Mouse (Mus musculus) kidney, postnatal 0 days (tissue): ENCODE measurements around the gene Serpinb1a. TPM values are rescaled to one million over a fixed set of nuclear protein-coding genes. Genes with fewer than 3 reads are reported as not detected.

Source experiments
- ATAC-seq: fragments of 200-750 bp; cut with Nextera tagmentation; replicated peaks from 2 replicates; pipeline ENCODE4 v1.8.0; 2017; ENCODE audit warnings: low read depth, moderate number of reproducible peaks, moderate TSS enrichment, moderate library complexity; ENCODE audit not compliant: low FRiP score
- DNase-seq: peaks from one replicate; pipeline ENCODE4 v3.0.0-alpha.2; 2016; ENCODE audit warnings: low spot score
- H3K27ac ChIP-seq: fragments of 300-500 bp; sonication (generic); 2 replicates; pipeline ENCODE4 v1.5.1; 2014; ENCODE audit warnings: mild to moderate bottlenecking
- H3K27me3 ChIP-seq: fragments of 300-500 bp; sonication (generic); 2 replicates; pipeline ENCODE4 v1.6.1; 2014; ENCODE audit warnings: low read length, mixed read lengths; ENCODE audit not compliant: insufficient read depth
- H3K36me3 ChIP-seq: fragments of 300-500 bp; sonication (generic); 2 replicates; pipeline ENCODE4 v1.6.1; 2014; ENCODE audit warnings: low read length, mixed read lengths; ENCODE audit not compliant: insufficient read depth
- H3K4me1 ChIP-seq: fragments of 300-500 bp; sonication (generic); replicated peaks from 2 replicates; pipeline ENCODE4 v1.6.1; 2014; ENCODE audit warnings: antibody characterized with exemption, low read length, mixed read lengths; ENCODE audit not compliant: insufficient read depth
- H3K4me2 ChIP-seq: fragments of 300-500 bp; sonication (generic); 2 replicates; pipeline ENCODE4 v1.6.1; 2014; ENCODE audit warnings: mild to moderate bottlenecking, low read length, moderate library complexity, mixed read lengths
- H3K4me3 ChIP-seq: fragments of 300-500 bp; sonication (generic); replicated peaks from 2 replicates; pipeline ENCODE4 v1.5.1; 2014; ENCODE audit warnings: low read depth, low read length
- H3K9ac ChIP-seq: fragments of 300-500 bp; sonication (generic); 2 replicates; pipeline ENCODE4 v1.6.1; 2014; ENCODE audit warnings: low read depth, low read length
- H3K9me3 ChIP-seq: fragments of 300-500 bp; sonication (generic); replicated peaks from 2 replicates; pipeline ENCODE4 v1.6.1; 2016; ENCODE audit warnings: low read length, inconsistent platforms, mixed read lengths
- CTCF ChIP-seq: IDR thresholded peaks from 2 replicates; pipeline ENCODE4 v1.5.1; 2016; ENCODE audit warnings: antibody characterized with exemption, low read depth, mild to moderate bottlenecking, moderate library complexity
- WGBS: fragments of 180-500 bp; shearing (Covaris S2); extraction: QIAGEN DNeasy Blood & Tissue Kit; methylation state at CpG from one replicate; pipeline ENCODE4 v1.1.7; 2014; 5-methylcytosine and 5-hydroxymethylcytosine counted together
- polyA plus RNA-seq: library from polyadenylated mRNA; unstranded; fragments of >200 nt; fragmentation: Nextera tagmentation; extraction: Ambion mirVana; gene quantifications from 2 replicates; pipeline ENCODE4 v1.2.1, GENCODE M21; 2015

Serpinb1a gene
- polyA plus RNA-seq, 1 experiment from 2014 or later, result 18.7 TPM

DNA sequence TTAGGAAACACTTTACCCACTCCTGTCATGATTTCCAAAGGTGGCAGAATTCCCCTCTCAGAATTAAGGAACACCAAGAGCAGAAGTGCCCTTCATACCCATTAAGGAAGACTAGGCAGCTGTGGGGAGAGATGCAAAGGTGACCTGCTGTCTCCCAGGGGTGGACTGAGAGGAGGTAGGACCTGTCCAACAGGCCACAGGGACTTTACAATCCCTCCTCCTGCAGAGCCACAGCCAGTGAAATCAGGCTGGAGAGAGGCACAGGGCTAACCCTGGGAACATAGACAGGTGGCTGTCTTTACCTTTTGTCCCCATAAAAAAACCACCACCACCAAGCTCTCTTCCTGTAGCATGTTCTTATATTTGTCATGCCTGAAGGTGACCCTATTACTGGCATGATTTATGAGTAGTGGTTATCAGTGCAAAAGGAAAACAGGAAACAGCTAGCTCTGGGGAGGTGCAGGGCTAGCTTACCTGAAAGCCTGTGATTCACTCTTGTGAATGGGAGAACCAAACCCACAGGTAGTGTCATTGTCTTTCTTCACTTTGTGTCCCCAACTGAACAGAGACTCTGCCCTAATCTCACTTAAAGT is 1.4 kb downstream of the Serpinb1a start:
- H3K27me3 ChIP-seq, result no peaks in the 10 kb centered on the region
- 0 out of 2 replicates have a peak, but pooled peaks have one; percentile 34 for ATAC-seq
- peaks cover 10% of the 10 kb centered on the region; the same call in 1 of the 2 replicates for H3K4me1 ChIP-seq
- H3K9ac ChIP-seq, result no peak overlapping the region
- no peak for TF ChIP-seq CTCF
- DNase-seq, result no peak
- no peak overlapping the region for H3K4me3 ChIP-seq
- H3K9me3 ChIP-seq, result no peaks in the 10 kb centered on the region
- no peak overlapping the region; the same call in 1 of the 2 replicates for H3K4me2 ChIP-seq
- H3K27ac ChIP-seq, result peak overlapping the region; percentile 42
- H3K36me3 ChIP-seq, result no peaks in the 10 kb centered on the region

DNA sequence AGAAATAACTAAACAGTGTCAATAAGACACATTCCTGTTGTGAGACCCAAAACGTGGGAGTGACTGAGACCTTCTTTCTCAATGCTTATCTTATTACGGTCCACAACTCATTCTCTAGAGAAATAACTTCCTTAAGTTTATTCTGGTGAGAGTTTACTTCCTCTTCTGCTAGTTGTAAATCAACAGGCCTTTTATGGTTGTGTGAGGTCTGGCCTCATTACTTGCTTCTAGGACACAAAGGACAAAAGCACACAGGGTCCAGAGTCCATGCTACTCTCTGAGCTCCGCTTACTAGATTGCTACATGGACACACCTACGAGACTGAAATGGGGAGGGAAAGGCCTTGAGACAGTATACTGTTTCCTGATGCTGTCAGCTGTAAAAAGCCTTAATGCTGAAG is 1.9 kb downstream of the Serpinb1a start:
- Histone ChIP-seq H3K9me3 (no peaks in the 10 kb centered on the region), H3K9ac (no peak overlapping the region), H3K36me3 (no peaks in the 10 kb centered on the region), H3K4me2 (no peak overlapping the region; the same call in 1 of the 2 replicates), H3K4me1 (peaks cover 10% of the 10 kb centered on the region; the same call in 1 of the 2 replicates), H3K27me3 (no peaks in the 10 kb centered on the region), H3K4me3 (no peak overlapping the region), H3K27ac (peak overlapping the region; percentile 42)
- 8% methylated on average over 4 of the region's 4 CpGs for WGBS
- DNase-seq, result peak; percentile 65
- no peak for TF ChIP-seq CTCF
- peak; percentile 78 for ATAC-seq

DNA sequence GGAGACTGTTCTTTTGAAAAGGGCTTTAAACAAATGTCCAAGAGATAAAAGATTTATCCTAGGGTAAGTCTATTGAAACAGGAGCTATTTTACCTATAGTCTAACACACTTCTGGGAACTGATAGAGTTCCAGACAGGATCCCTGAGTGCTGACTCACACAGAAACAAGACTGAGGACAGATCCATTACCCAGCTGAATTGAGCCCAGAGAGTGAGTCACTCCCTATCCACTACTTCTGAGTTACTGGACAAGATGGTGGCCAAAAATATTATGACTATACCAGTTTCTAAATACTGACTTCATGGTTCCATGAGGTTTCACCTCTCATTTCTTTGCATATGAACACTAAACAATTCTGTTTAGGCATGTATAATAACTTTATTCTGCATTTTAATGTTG is 4.8 kb downstream of the Serpinb1a start:
- no peak for ATAC-seq
- DNase-seq, result no peak
- H3K4me3 ChIP-seq, result no peak overlapping the region

GRCm38 (mm10) chr13:32841349-32841748 is 9.6 kb downstream of the Serpinb1a start:
- H3K9me3 ChIP-seq, result no peaks in the 10 kb centered on the region
- no peak overlapping the region for H3K4me3 ChIP-seq
- H3K4me1 ChIP-seq, result no peaks in the 10 kb centered on the region
- H3K27ac ChIP-seq, result no peak overlapping the region
- no peaks in the 10 kb centered on the region for H3K36me3 ChIP-seq
- 94% methylated on average over 3 of the region's 3 CpGs for WGBS
- no peak overlapping the region for H3K4me2 ChIP-seq
- ATAC-seq, result no peak
- DNase-seq, result no peak
- H3K27me3 ChIP-seq, result no peaks in the 10 kb centered on the region
- no peak for TF ChIP-seq CTCF
- H3K9ac ChIP-seq, result no peak overlapping the region

More for the DNA sequence above, 4.8 kb downstream of the Serpinb1a start:
- TF ChIP-seq CTCF, result no peak
- no peaks in the 10 kb centered on the region for H3K9me3 ChIP-seq
- no peak overlapping the region for H3K9ac ChIP-seq
- H3K27me3 ChIP-seq, result no peaks in the 10 kb centered on the region
- H3K27ac ChIP-seq, result no peak overlapping the region
- no peaks in the 10 kb centered on the region for H3K36me3 ChIP-seq
- H3K4me1 ChIP-seq, result peaks cover 10% of the 10 kb centered on the region; the same call in 1 of the 2 replicates
- H3K4me2 ChIP-seq, result no peak overlapping the region

DNA sequence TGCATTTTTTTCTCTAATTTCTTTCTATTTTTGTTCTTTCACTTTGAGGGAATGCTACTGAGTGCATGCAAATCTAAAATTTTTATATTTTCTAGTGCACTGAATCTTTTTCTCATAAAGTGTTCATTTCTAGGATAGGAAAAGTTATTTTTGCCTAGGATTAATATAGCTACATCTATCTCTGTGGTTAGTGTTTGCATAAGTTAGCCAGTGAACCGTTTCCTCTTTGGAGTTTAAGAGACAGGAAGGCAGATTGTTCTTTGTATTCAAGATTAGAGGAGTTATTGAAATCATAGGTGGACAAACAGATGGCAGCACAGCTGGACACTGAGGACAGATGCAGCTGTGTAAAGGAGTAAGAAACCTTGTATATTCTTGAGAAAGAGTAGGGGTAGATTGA is 11.7 kb downstream of the Serpinb1a start:
- no peaks in the 10 kb centered on the region for H3K36me3 ChIP-seq
- no peak for TF ChIP-seq CTCF
- H3K27me3 ChIP-seq, result no peaks in the 10 kb centered on the region
- H3K4me2 ChIP-seq, result no peak overlapping the region
- H3K4me3 ChIP-seq, result no peak overlapping the region
- no peaks in the 10 kb centered on the region for H3K4me1 ChIP-seq
- H3K27ac ChIP-seq, result no peak overlapping the region
- ATAC-seq (no peak), DNase-seq (no peak)
- H3K9me3 ChIP-seq, result no peaks in the 10 kb centered on the region
- H3K9ac ChIP-seq, result no peak overlapping the region
- WGBS, result 40% methylated on average over 1 of the region's 1 CpGs

- TF ChIP-seq CTCF, result no peak
- Histone ChIP-seq H3K4me2 (no peak overlapping the region), H3K9ac (no peak overlapping the region), H3K9me3 (no peaks in the 10 kb centered on the region), H3K27ac (no peak overlapping the region), H3K27me3 (no peaks in the 10 kb centered on the region), H3K4me3 (no peak overlapping the region), H3K36me3 (no peaks in the 10 kb centered on the region), H3K4me1 (no peaks in the 10 kb centered on the region)
- no peak for ATAC-seq
- WGBS, result 92% methylated on average over 5 of the region's 5 CpGs
- DNase-seq, result no peak
These were observed 16.5 kb downstream of the Serpinb1a start for GRCm38 (mm10) chr13:32834513-32834912.

GRCm38 (mm10) chr13:32833237-32833636 is 17.7 kb downstream of the Serpinb1a start:
- DNase-seq (no peak), ATAC-seq (no peak)
- no peaks in the 10 kb centered on the region for H3K4me1 ChIP-seq
- no peaks in the 10 kb centered on the region for H3K9me3 ChIP-seq
- no peak overlapping the region for H3K4me3 ChIP-seq
- no peak for TF ChIP-seq CTCF
- WGBS, result 74% methylated on average over 6 of the region's 6 CpGs
- H3K27ac ChIP-seq, result no peak overlapping the region
- no peak overlapping the region for H3K9ac ChIP-seq
- H3K4me2 ChIP-seq, result no peak overlapping the region
- H3K36me3 ChIP-seq, result no peaks in the 10 kb centered on the region
- H3K27me3 ChIP-seq, result no peaks in the 10 kb centered on the region
